25 mouse cellular contexts compared by ENCODE assay signal in genomic region chr6:145952594-145952993, GRCm38 (mm10). TPM values are rescaled to one million over a fixed set of nuclear protein-coding genes. Genes with fewer than 3 reads are reported as not detected.
DNase-seq lines count a peak whose midpoint lies in the region; ATAC-seq and TF ChIP-seq lines count a peak whose summit lies in the region.
"Had no signal": no experiment of that assay in that cellular context is flagged by ENCODE, and none has a peak within 500 bp of the region (broad histone marks: within the 10 kb centered on the region; RNA-seq: fewer than 3 reads in every experiment).

No protein-coding gene starts in this region.

- TF ChIP-seq POLR2A in kidney, adult 2 months (IDR thresholded peaks at IDR 0.05; ENCODE audit: low read depth, low read length), result no peak

- no peak overlapping the region for H3K4me3 ChIP-seq in kidney, adult 2 months (ENCODE audit: insufficient read depth, low read depth, low read length)
- H3K4me3 ChIP-seq in kidney, embryonic 15.5 days (replicated peaks), result no peak overlapping the region
- H3K4me3 ChIP-seq: embryonic facial prominence, embryonic 15.5 days; erythroblast, embryonic 14.5 days; forebrain, embryonic 10.5 days; hindbrain, embryonic 10.5 days had no signal

- H3K27ac ChIP-seq in kidney, adult 2 months (ENCODE audit: insufficient read depth, low read depth, low read length), result no peak overlapping the region
- no peak overlapping the region for H3K27ac ChIP-seq in kidney, embryonic 15.5 days
- H3K27ac ChIP-seq: embryonic facial prominence, embryonic 15.5 days; forebrain, embryonic 10.5 days; hindbrain, embryonic 10.5 days; hindbrain, embryonic 14.5 days had no signal

- no peak overlapping the region for H3K9ac ChIP-seq in kidney, embryonic 15.5 days
- H3K9ac ChIP-seq: embryonic facial prominence, embryonic 15.5 days; hindbrain, embryonic 14.5 days had no signal

- TF ChIP-seq CTCF in kidney, adult 2 months (conservative IDR thresholded peaks at IDR 0.05; ENCODE audit: insufficient read depth, insufficient read length, low read depth, low read length), result no peak

- H3K4me2 ChIP-seq in kidney, embryonic 15.5 days, result no peak overlapping the region
- H3K4me2 ChIP-seq: embryonic facial prominence, embryonic 15.5 days; hindbrain, embryonic 14.5 days had no signal

- H3K4me1 ChIP-seq in kidney, adult 2 months (ENCODE audit: control insufficient read depth, insufficient read depth, low read length), result peaks cover 4% of the 10 kb centered on the region; the same call in 1 of the 2 replicates
- peaks cover 10% of the 10 kb centered on the region for H3K4me1 ChIP-seq in kidney, embryonic 15.5 days

- H3K36me3 ChIP-seq in kidney, adult 2 months (ENCODE audit: control insufficient read depth, insufficient read depth, low read length), result no peaks in the 10 kb centered on the region
- no peaks in the 10 kb centered on the region for H3K36me3 ChIP-seq in kidney, embryonic 15.5 days
- H3K36me3 ChIP-seq: embryonic facial prominence, embryonic 15.5 days; forebrain, embryonic 10.5 days; G1E; hindbrain, embryonic 10.5 days had no signal

- no peak for ATAC-seq in kidney, embryonic 15.5 days (replicated peaks; ENCODE audit: low FRiP score)
- peak; percentile 29 to 67; a peak in 2 of 4 replicates for ATAC-seq in hematopoietic stem cell, adult 5-6 weeks (replicated peaks in 1 of 2; ENCODE audit: insufficient read depth in 1 of 2, low FRiP score in 2 of 2, low TSS enrichment in 1 of 2, low read depth in 1 of 2, poor library complexity in 2 of 2, severe bottlenecking in 2 of 2)
- ATAC-seq: CD4-positive, CD25-positive, alpha-beta regulatory T cell, adult 4 months; forebrain, embryonic 14.5 days had no signal

- peak; percentile 30 for DNase-seq in kidney, adult 2 months
- no peak for DNase-seq in kidney, adult 8-10 months
- DNase-seq in kidney, postnatal 25 days, result peak; percentile 13 to 60
- peak; percentile 72 for DNase-seq in urinary bladder, postnatal 14 days (ENCODE audit: low spot score)
- no peak for DNase-seq in urinary bladder, adult 2 months (ENCODE audit: low spot score)
- no peak for DNase-seq in thymus, postnatal 14 days
- DNase-seq: adrenal gland, adult 8-10 months; adrenal gland, postnatal 36 days; B cell, adult 2 months; cerebellum, adult 11 months; cerebellum, adult 9-10 months; embryo, embryonic 11 days; gastrocnemius, postnatal 36 days; heart, adult 11 months; heart, postnatal 14 days had no signal

- H3K9me3 ChIP-seq in kidney, embryonic 15.5 days (replicated peaks), result no peaks in the 10 kb centered on the region
- H3K9me3 ChIP-seq: embryonic facial prominence, embryonic 15.5 days; forebrain, embryonic 10.5 days; hindbrain, embryonic 10.5 days had no signal

- H3K27me3 ChIP-seq in kidney, adult 2 months (replicated peaks; ENCODE audit: control insufficient read depth, insufficient read depth, low read length), result no peaks in the 10 kb centered on the region
- no peaks in the 10 kb centered on the region for H3K27me3 ChIP-seq in kidney, embryonic 15.5 days
- H3K27me3 ChIP-seq: embryonic facial prominence, embryonic 15.5 days had no signal

- 19% methylated on average over 3 of the region's 3 CpGs for WGBS in kidney, adult 2 months
- WGBS in kidney, embryonic 15.5 days, result 61% methylated on average over 3 of the region's 3 CpGs

RNA-seq across cellular contexts. Expression of gene Sspn, which starts 21.2 kb away (rescaled TPM):
- 2.4 and 2.9 TPM in 2 replicates for polyA plus RNA-seq in kidney, adult 2 months (2012; rRNA removed)
- polyA plus RNA-seq in kidney, embryonic 15.5 days (2015; fragmentation: Nextera tagmentation; extraction: Ambion mirVana), result 10.2 and 11.8 TPM in 2 replicates
- 34.5 and 54.4 TPM in 2 replicates for polyA plus RNA-seq in urinary bladder, adult 2 months (2012; rRNA removed)
- total RNA-seq in hematopoietic stem cell, adult 5-6 weeks (2017), result 0.05 TPM in 1 of 2 replicates, not detected in the other
- polyA plus RNA-seq: CD4-positive, CD25-positive, alpha-beta regulatory T cell, adult 4 months; erythroblast, embryonic 14.5 days; G1E had no signal

Comparison
In these comparisons a context has a peak if more than half of its experiments do, and no peak if none do; other contexts are left out.
1. DNase-seq: peak in kidney, adult 2 months (single experiment), kidney, postnatal 25 days (2 of 2) and urinary bladder, postnatal 14 days (single experiment); none in kidney, adult 8-10 months (0 of 2), urinary bladder, adult 2 months (single experiment) and thymus, postnatal 14 days (single experiment).